Mouse (Mus musculus) liver, embryonic 14.5 days (tissue): ENCODE results near the gene Kras. TPM values are rescaled to one million over a fixed set of nuclear protein-coding genes. Genes with fewer than 3 reads are reported as not detected.

Source experiments
- ATAC-seq: fragments of 200-750 bp; cut with Nextera tagmentation; 2 replicates; pipeline ENCODE4 v1.8.0; 2017; ENCODE audit warnings: moderate number of reproducible peaks, mild to moderate bottlenecking, moderate library complexity; ENCODE audit not compliant: insufficient read depth
- DNase-seq, 3 experiments: peaks; one replicate each; pipeline ENCODE4 v3.0.0-alpha.2; 2012 to 2013; ENCODE audit warnings: low read depth in 3 of 3, low spot score in 3 of 3
- H3K27ac ChIP-seq: fragments of 300-500 bp; sonication (generic); 2 replicates; pipeline ENCODE4 v1.5.1; 2014; ENCODE audit warnings: moderate library complexity, mild to moderate bottlenecking, control low read depth, inconsistent platforms
- H3K27me3 ChIP-seq: fragments of 300-500 bp; sonication (generic); 2 replicates; pipeline ENCODE4 v1.6.1; 2014; ENCODE audit warnings: mild to moderate bottlenecking, low read length, moderate library complexity; ENCODE audit not compliant: control insufficient read depth, insufficient read depth
- H3K36me3 ChIP-seq: fragments of 300-500 bp; sonication (generic); replicated peaks from 2 replicates; pipeline ENCODE4 v1.6.1; 2014; ENCODE audit warnings: low read depth; ENCODE audit not compliant: control insufficient read depth, insufficient read depth
- H3K4me1 ChIP-seq, 2 experiments: fragments of 200-500 bp in 1 of 2; fragments of 300-500 bp in 1 of 2; sonication (generic) in 1 of 2; replicated peaks; 2 replicates each; pipeline ENCODE4 v1.6.1; 2012 to 2014; ENCODE audit warnings: antibody characterized with exemption in 1 of 2, inconsistent platforms in 1 of 2, low read length in 1 of 2; ENCODE audit not compliant: control insufficient read depth in 2 of 2, insufficient read depth in 2 of 2
- H3K4me2 ChIP-seq: fragments of 300-500 bp; sonication (generic); 2 replicates; pipeline ENCODE4 v1.6.1; 2014; ENCODE audit warnings: low read depth, mild to moderate bottlenecking, control low read depth, moderate library complexity
- H3K4me3 ChIP-seq, 2 experiments: fragments of 200-500 bp in 1 of 2; fragments of 300-500 bp in 1 of 2; sonication (generic) in 1 of 2; 2 replicates each; pipeline ENCODE4 v1.5.1; 2012 to 2014; ENCODE audit warnings: low read depth in 2 of 2, low read length in 2 of 2, mild to moderate bottlenecking in 2 of 2, control low read depth in 1 of 2, inconsistent platforms in 1 of 2, moderate library complexity in 1 of 2; ENCODE audit not compliant: insufficient read depth in 1 of 2
- H3K9ac ChIP-seq: fragments of 300-500 bp; sonication (generic); replicated peaks from 2 replicates; pipeline ENCODE4 v1.6.1; 2014; ENCODE audit warnings: mild to moderate bottlenecking, control low read depth, moderate library complexity
- H3K9me3 ChIP-seq: fragments of 300-500 bp; sonication (generic); 2 replicates; pipeline ENCODE4 v1.6.1; 2016; ENCODE audit warnings: low read length, mixed read lengths; ENCODE audit not compliant: control insufficient read depth
- CTCF ChIP-seq: IDR thresholded peaks from 2 replicates; pipeline ENCODE4 v1.5.1; 2016; ENCODE audit warnings: antibody characterized with exemption, low read depth, control low read depth
- EP300 ChIP-seq: IDR thresholded peaks from 2 replicates; pipeline ENCODE4 v1.6.1; 2016; ENCODE audit warnings: antibody characterized with exemption, low read depth
- WGBS: fragments of 180-500 bp; shearing (Covaris S2); extraction: QIAGEN DNeasy Blood & Tissue Kit; methylation state at CpG from one replicate; pipeline ENCODE4 v1.1.7; 2014; ENCODE audit not compliant: insufficient replicate concordance; 5-methylcytosine and 5-hydroxymethylcytosine counted together
- polyA plus RNA-seq, 2 experiments: library from polyadenylated mRNA; depleted of rRNA in 1 of 2; stranded (reverse) in 1 of 2; unstranded in 1 of 2; fragments of >200 nt; fragmentation: Nextera tagmentation in 1 of 2; extraction: Ambion mirVana in 1 of 2; gene quantifications; 2 replicates each; pipeline versions ENCODE4 v1.2.1 to v1.2.3; 2012 to 2014

The Kras gene
- polyA plus RNA-seq, 2 experiments, result 17.8 to 47.0 TPM

DNA sequence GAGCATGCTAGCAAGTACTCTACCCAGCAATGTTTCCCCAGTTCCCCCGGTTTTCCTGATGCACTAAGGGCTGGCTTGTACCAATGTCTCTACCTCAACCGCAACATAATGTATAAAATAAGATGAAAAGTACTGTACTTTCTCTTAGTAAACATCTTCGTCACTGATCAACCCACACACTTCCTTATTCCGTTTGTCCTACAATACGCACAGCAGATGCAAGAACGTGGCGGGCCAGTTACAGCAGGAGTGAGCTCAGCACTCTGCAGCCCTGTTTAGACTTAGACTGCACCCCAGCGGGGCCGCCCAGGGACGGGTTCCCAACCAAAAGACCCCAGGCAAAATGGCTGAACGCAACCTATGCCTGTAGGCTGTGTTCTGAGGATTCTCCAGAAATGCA, 56.6 kb downstream of the Kras start:
- Histone ChIP-seq H3K27me3 (no peaks in the 10 kb centered on the region), H3K9ac (no peak overlapping the region), H3K4me2 (no peak overlapping the region), H3K27ac (no peak overlapping the region), H3K36me3 (no peaks in the 10 kb centered on the region), H3K4me3 (no peak overlapping the region), H3K4me1 (no peaks in the 10 kb centered on the region), H3K9me3 (no peaks in the 10 kb centered on the region)
- no peak for TF ChIP-seq EP300
- no peak for TF ChIP-seq CTCF
- ATAC-seq (no peak), DNase-seq (no peak)
- WGBS, result 41% methylated on average over 11 of the region's 11 CpGs

- Histone ChIP-seq H3K4me2 (no peak overlapping the region), H3K4me3 (no peak overlapping the region), H3K27ac (no peak overlapping the region), H3K27me3 (no peaks in the 10 kb centered on the region), H3K9me3 (no peaks in the 10 kb centered on the region), H3K9ac (no peak overlapping the region), H3K36me3 (no peaks in the 10 kb centered on the region), H3K4me1 (no peaks in the 10 kb centered on the region)
- no peak for ATAC-seq
- no peak for TF ChIP-seq EP300
- TF ChIP-seq CTCF, result no peak
- WGBS, result 80% methylated on average over 3 of the region's 3 CpGs
- DNase-seq, result no peak
These were observed 57.0 kb downstream of the Kras start for GRCm38 (mm10) chr6:145193038-145193437.

DNA sequence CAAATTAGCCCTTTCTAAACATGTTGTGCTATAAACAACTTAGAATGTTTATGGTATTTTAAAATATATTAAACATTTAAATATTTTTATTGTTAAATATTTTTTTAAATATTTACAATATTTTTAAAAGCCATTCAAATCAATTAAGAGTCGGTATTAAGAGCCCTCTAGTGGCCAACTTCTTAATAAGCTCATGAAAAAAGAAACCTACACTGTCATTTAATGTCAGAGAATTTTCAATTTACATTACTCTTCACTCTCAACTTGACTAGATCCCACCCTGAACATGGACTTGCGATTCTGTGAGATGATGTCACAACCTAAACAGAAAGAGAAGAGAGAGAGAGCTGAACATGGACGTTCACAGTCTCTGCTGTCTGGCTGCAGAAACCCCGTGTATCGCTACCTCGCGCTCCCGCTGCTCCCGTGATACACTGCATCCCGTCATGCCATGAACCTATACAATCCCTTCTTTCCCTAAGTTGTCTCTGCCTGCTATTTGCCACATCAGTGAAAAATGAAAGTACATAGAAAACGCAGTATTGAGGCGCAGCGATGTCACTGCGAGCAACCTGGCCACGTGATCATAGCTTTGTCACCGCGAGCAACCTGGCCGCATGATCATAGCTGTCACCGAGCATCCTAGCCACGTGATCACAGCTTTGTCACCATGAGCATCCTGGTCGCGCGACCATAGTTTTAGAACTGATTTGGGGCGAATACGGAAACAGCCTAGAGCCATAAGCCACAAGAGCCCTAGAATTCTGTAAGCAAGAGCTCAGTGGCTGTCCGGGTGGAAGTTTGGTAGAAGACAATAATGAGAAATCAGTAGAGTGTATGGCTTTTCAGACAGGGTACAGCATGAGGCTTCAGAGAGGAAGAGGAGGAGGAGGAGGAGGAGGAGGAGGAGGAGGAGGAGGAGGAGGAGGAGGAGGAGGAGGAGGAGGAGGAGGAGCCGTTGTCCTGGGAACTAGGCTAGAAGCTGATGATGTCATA, 62.6 kb downstream of the Kras start:
- Histone ChIP-seq H3K4me1 (no peaks in the 10 kb centered on the region), H3K9me3 (no peaks in the 10 kb centered on the region), H3K4me2 (peak overlapping the region; percentile 47), H3K4me3 (peak overlapping the region; percentile 17 to 43), H3K27ac (no peak overlapping the region), H3K27me3 (no peaks in the 10 kb centered on the region), H3K36me3 (no peaks in the 10 kb centered on the region), H3K9ac (no peak overlapping the region)
- ATAC-seq (no peak), DNase-seq (no peak)
- TF ChIP-seq EP300 (no peak), CTCF (peak; percentile 26; the same call in 1 of the 2 replicates)
- WGBS, result 48% methylated on average over 27 of the region's 27 CpGs

DNA sequence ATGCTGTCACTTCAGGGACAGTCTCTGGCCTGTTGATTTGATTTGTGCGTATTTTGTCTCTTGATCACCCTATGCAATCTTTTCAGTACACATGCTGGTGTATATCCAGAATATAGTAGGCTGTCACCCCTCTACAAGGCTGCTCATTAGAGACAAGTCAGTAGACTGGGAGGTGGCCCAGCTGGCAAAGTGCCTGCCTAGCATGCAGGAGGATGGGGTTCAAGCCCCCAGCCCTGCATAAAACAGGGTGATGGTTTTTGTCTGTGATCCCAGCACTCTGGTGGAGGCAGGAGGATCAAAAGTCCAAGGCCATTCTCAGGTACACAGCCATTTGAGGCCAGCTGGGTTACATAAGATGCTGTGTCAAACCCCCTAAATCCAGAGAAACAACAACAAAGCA, 63.9 kb downstream of the Kras start:
- Histone ChIP-seq H3K4me3 (no peak overlapping the region), H3K36me3 (no peaks in the 10 kb centered on the region), H3K4me1 (no peaks in the 10 kb centered on the region), H3K27me3 (no peaks in the 10 kb centered on the region), H3K9me3 (no peaks in the 10 kb centered on the region), H3K4me2 (no peak overlapping the region), H3K9ac (no peak overlapping the region), H3K27ac (no peak overlapping the region)
- WGBS, result 62% methylated on average over 1 of the region's 1 CpGs
- TF ChIP-seq EP300, result no peak
- no peak for TF ChIP-seq CTCF
- DNase-seq (no peak), ATAC-seq (no peak)

- Histone ChIP-seq H3K4me1 (no peaks in the 10 kb centered on the region), H3K9me3 (no peaks in the 10 kb centered on the region), H3K36me3 (no peaks in the 10 kb centered on the region), H3K27me3 (no peaks in the 10 kb centered on the region), H3K27ac (no peak overlapping the region), H3K9ac (no peak overlapping the region), H3K4me3 (no peak overlapping the region), H3K4me2 (no peak overlapping the region)
- TF ChIP-seq CTCF, result no peak
- ATAC-seq, result no peak
- no peak for DNase-seq
- WGBS, result 43% methylated on average over 8 of the region's 8 CpGs
These were observed 68.0 kb downstream of the Kras start for GRCm38 (mm10) chr6:145182044-145182443.
